Mouse (Mus musculus) layer of hippocampus, adult 9-10 months (tissue): ENCODE data around the gene Gm21083.
"Not testable (repeated sequence)": the region's sequence is repeated elsewhere in the genome, so short reads cannot be mapped to it uniquely, and the experiment has no call there.

Source experiments
- DNase-seq: peaks from one replicate; pipeline ENCODE4 v3.0.0; 2022; ENCODE audit warnings: low spot score

The Gm21083 gene

DNA sequence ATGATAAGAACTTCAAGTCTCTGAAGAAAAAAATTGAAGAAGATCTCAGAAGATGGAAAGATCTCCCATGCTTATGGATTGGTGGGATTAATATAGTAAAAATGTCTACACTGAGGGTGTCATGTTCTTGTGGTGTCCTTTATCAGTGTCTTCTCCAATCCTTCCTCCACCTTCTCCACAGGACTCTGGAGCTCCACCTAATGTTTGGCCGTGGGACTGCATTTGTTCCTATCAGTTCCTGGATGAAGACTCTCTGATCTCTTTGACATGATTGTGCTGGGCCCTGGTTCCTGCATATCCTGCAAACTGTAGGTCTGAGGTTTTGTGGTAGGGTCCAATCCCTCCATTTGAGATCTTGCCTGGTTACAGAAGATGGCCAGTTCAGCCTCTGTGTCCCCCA lies 51.0 kb downstream of the Gm21083 start:
- not testable (repeated sequence) for DNase-seq

GRCm38 (mm10) chr5:15630068-15630467 lies 52.9 kb downstream of the Gm21083 start:
- DNase-seq = not testable (repeated sequence)
